In the genomic region with DNA sequence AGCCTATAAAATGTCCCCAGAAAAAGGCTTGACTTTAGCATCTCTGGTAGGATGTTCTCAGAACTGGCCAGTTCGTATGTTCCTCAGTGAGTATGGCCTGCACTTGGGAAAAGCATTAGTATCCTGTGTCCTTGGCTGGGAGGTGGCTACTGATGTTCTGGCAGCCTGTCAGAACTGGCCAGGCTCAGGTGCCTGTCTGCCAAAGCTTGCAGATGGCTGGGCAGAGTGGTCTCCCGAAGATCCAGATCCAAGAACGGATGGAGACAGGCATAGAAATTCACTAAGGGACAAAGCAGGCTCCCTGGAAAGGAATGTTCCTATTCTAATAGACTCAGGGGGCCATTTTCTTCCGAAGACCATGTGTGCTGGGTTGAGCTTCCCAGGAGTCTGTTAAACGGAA, we compare ENCODE assay signal across 28 mouse cellular contexts.
A peak's percentile ranks its signal among the peaks of the same experiment; 100 is the strongest.
DNase-seq lines count a peak whose midpoint lies in the region; ATAC-seq lines count a peak whose summit lies in the region.
"Had no signal": no experiment of that assay in that cellular context is flagged by ENCODE, and none has a peak within 500 bp of the region (broad histone marks: within the 10 kb centered on the region; RNA-seq: fewer than 3 reads in every experiment).

No protein-coding gene starts in this region.

- no peaks in the 10 kb centered on the region for H3K36me3 ChIP-seq in intestine, embryonic 15.5 days
- H3K36me3 ChIP-seq: embryonic facial prominence, embryonic 10.5 days; embryonic facial prominence, embryonic 15.5 days; forebrain, embryonic 12.5 days; heart, embryonic 15.5 days; hindbrain, embryonic 10.5 days; limb, embryonic 10.5 days; limb, embryonic 15.5 days; neural tube, embryonic 15.5 days had no signal

- 82% methylated on average over 5 of the region's 5 CpGs for WGBS in intestine, embryonic 15.5 days

- H3K9me3 ChIP-seq in intestine, embryonic 15.5 days = no peaks in the 10 kb centered on the region
- H3K9me3 ChIP-seq: embryonic facial prominence, embryonic 10.5 days; embryonic facial prominence, embryonic 15.5 days; forebrain, embryonic 12.5 days; heart, embryonic 15.5 days; hindbrain, embryonic 10.5 days; limb, embryonic 10.5 days; limb, embryonic 15.5 days; neural tube, embryonic 15.5 days had no signal

- H3K4me2 ChIP-seq in intestine, embryonic 15.5 days (replicated peaks) = no peak overlapping the region
- H3K4me2 ChIP-seq: embryonic facial prominence, embryonic 15.5 days; forebrain, embryonic 12.5 days; heart, embryonic 15.5 days; limb, embryonic 15.5 days; neural tube, embryonic 15.5 days had no signal

- H3K27me3 ChIP-seq in intestine, embryonic 15.5 days (replicated peaks) = no peaks in the 10 kb centered on the region
- H3K27me3 ChIP-seq: embryonic facial prominence, embryonic 15.5 days; forebrain, embryonic 12.5 days; heart, embryonic 15.5 days; limb, embryonic 15.5 days; neural tube, embryonic 15.5 days had no signal

- no peak overlapping the region for H3K9ac ChIP-seq in intestine, embryonic 15.5 days
- H3K9ac ChIP-seq: embryonic facial prominence, embryonic 15.5 days; forebrain, embryonic 12.5 days; forebrain, postnatal 0 days; heart, embryonic 15.5 days; limb, embryonic 15.5 days; liver, embryonic 14.5 days; neural tube, embryonic 15.5 days had no signal

- H3K4me3 ChIP-seq in intestine, embryonic 15.5 days (replicated peaks) = no peak overlapping the region
- H3K4me3 ChIP-seq: embryonic facial prominence, embryonic 10.5 days; embryonic facial prominence, embryonic 15.5 days; forebrain, embryonic 12.5 days; heart, embryonic 15.5 days; hindbrain, embryonic 10.5 days; limb, embryonic 10.5 days; limb, embryonic 15.5 days; neural tube, embryonic 15.5 days had no signal

- H3K27ac ChIP-seq in intestine, embryonic 15.5 days = no peak overlapping the region
- H3K27ac ChIP-seq: embryonic facial prominence, embryonic 10.5 days; embryonic facial prominence, embryonic 15.5 days; forebrain, embryonic 12.5 days; heart, embryonic 15.5 days; hindbrain, embryonic 10.5 days; kidney, postnatal 0 days; limb, embryonic 10.5 days; limb, embryonic 15.5 days; liver, embryonic 14.5 days; neural tube, embryonic 15.5 days had no signal

- no peak for ATAC-seq in intestine, embryonic 15.5 days
- ATAC-seq: activated CD4-positive, CD25-positive, alpha-beta regulatory T cell, adult 4 months; forebrain, postnatal 0 days; hindbrain, embryonic 16.5 days; intestine, embryonic 16.5 days had no signal

- H3K4me1 ChIP-seq in intestine, embryonic 15.5 days (replicated peaks) = no peaks in the 10 kb centered on the region
- H3K4me1 ChIP-seq: embryonic facial prominence, embryonic 10.5 days; embryonic facial prominence, embryonic 15.5 days; forebrain, embryonic 12.5 days; heart, embryonic 15.5 days; hindbrain, embryonic 10.5 days; limb, embryonic 10.5 days; limb, embryonic 15.5 days; neural tube, embryonic 15.5 days had no signal

- peak; percentile 86 for DNase-seq in heart, adult 11 months
- DNase-seq in heart, adult 8-10 months (ENCODE audit: low spot score) = no peak
- DNase-seq in left cerebral cortex, postnatal 4 days = peak; percentile 66
- DNase-seq in left cerebral cortex, postnatal 36 days (ENCODE audit: low spot score in 2 of 2) = no peak
- DNase-seq in gastrocnemius, postnatal 14 days = peak; percentile 24
- peak; percentile 27 for DNase-seq in skeletal muscle tissue, adult 2 months (ENCODE audit: low read depth, low spot score)
- DNase-seq: forebrain, postnatal 0 days; kidney, adult 8-10 months; kidney, postnatal 4 days; lung, adult 2 months; lung, postnatal 10 days; midbrain, embryonic 14.5 days; thymus, adult 2 months; thymus, postnatal 36 days had no signal

- intact Hi-C loops in left cerebral cortex, postnatal 4 days (cut with DNase I) = no loop called here
- intact Hi-C loops in left cerebral cortex, postnatal 36 days (cut with DNase I) = no loop called here
- intact Hi-C loops in gastrocnemius, postnatal 14 days (cut with DNase I; ENCODE audit: low total_unique reads) = no loop called here

Comparison
In these comparisons a context has a peak if more than half of its experiments do, and no peak if none do; other contexts are left out.
1. DNase-seq: peak in heart, adult 11 months (single experiment), left cerebral cortex, postnatal 4 days (single experiment), gastrocnemius, postnatal 14 days (single experiment) and skeletal muscle tissue, adult 2 months (single experiment); none in heart, adult 8-10 months (single experiment) and left cerebral cortex, postnatal 36 days (0 of 2).